8 mouse cellular contexts compared by ENCODE assay signal in genomic region chr14:75179255-75179963, GRCm38 (mm10). TPM values are rescaled to one million over a fixed set of nuclear protein-coding genes. Genes with fewer than 3 reads are reported as not detected.
DNase-seq lines count a peak whose midpoint lies in the region; ATAC-seq and TF ChIP-seq lines count a peak whose summit lies in the region.

No protein-coding gene starts in this region.

- DNase-seq in CD4-positive helper T cell, adult 2 months (ENCODE audit: low read depth, low spot score), result peak; percentile 95
- DNase-seq in liver, result peak; percentile 68
- no peak for DNase-seq in retina, postnatal 1 day
- DNase-seq in yolk sac, embryonic 10.5 days (ENCODE audit: low spot score), result no peak
- no peak for DNase-seq in cerebellum, adult 9-10 months
- DNase-seq in left cerebral cortex, postnatal 10 days (ENCODE audit: extremely low spot score in 1 of 2, low spot score in 2 of 2), result no peak

- peaks cover 21% of the 10 kb centered on the region for H3K4me1 ChIP-seq in E14TG2a.4 (replicated peaks; ENCODE audit: low read depth, low read length)

- H3K36me3 ChIP-seq in E14TG2a.4 (ENCODE audit: insufficient read depth, low read length), result no peaks in the 10 kb centered on the region

- no peak for TF ChIP-seq CTCF in E14TG2a.4 (conservative IDR thresholded peaks at IDR 0.05; ENCODE audit: low read length)

- H3K9me3 ChIP-seq in E14TG2a.4 (ENCODE audit: low read length), result no peaks in the 10 kb centered on the region

- H3K4me3 ChIP-seq in E14TG2a.4 (replicated peaks; ENCODE audit: low read length), result peak overlapping the region; percentile 26; the same call in 1 of the 2 replicates

- intact Hi-C loops in left cerebral cortex, postnatal 10 days (cut with DNase I), result no loop called here

- ATAC-seq in neutrophil, adult 5-6 weeks (ENCODE audit: extremely low read depth, insufficient number of reproducible peaks, low FRiP score, poor library complexity, severe bottlenecking), result peak; percentile 59

- H3K27me3 ChIP-seq in E14TG2a.4 (ENCODE audit: insufficient read depth, low read length), result peaks cover 32% of the 10 kb centered on the region

RNA-seq across cellular contexts. Expression of gene Lcp1, which starts 48.5 kb away (rescaled TPM):
- 1,430 and 1,555 TPM in 2 replicates for total RNA-seq in neutrophil, adult 5-6 weeks (2017)
- 1 to 10 TPM; 8.0 to 8.1 TPM for total RNA-seq in left cerebral cortex, postnatal 10 days (2021)

RNA-seq across cellular contexts. Expression of gene Lrrc63, which starts 48.7 kb away (rescaled TPM):
- 0.61 and 1.0 TPM in 2 replicates for total RNA-seq in neutrophil, adult 5-6 weeks (2017)
- total RNA-seq in left cerebral cortex, postnatal 10 days (2021), result not detected

Comparison
In these comparisons a context has a peak if more than half of its experiments do, and no peak if none do; other contexts are left out.
1. DNase-seq: peak in CD4-positive helper T cell, adult 2 months (single experiment) and liver (single experiment); none in retina, postnatal 1 day (single experiment), yolk sac, embryonic 10.5 days (single experiment), cerebellum, adult 9-10 months (single experiment) and left cerebral cortex, postnatal 10 days (0 of 2).
2. RNA of gene Lcp1, which starts 48.5 kb away (total RNA-seq): 1,430 to 1,555 TPM in neutrophil, adult 5-6 weeks; 8.0 to 8.1 TPM in left cerebral cortex, postnatal 10 days; every median in the first group is over 100 times any median in the second.